Mouse (Mus musculus) splenic B cell, adult 2 months (primary cell): Measurements from ENCODE around the gene Pdcd6ip.
A peak's percentile ranks its signal among the peaks of the same experiment; 100 is the strongest.
"Not testable (repeated sequence)": the region's sequence is repeated elsewhere in the genome, so short reads cannot be mapped to it uniquely, and the experiment has no call there.

Source experiments
- DNase-seq: peaks from one replicate; pipeline ENCODE4 v3.0.0-alpha.2; 2011; ENCODE audit warnings: low read depth, low spot score
- H3K27me3 ChIP-seq: 2 replicates; pipeline ENCODE4 v1.6.1; 2012; ENCODE audit warnings: mild to moderate bottlenecking, low read length, moderate library complexity, mixed read lengths; ENCODE audit not compliant: control insufficient read depth, poor library complexity, insufficient read depth, severe bottlenecking
- H3K36me3 ChIP-seq: 2 replicates; pipeline ENCODE4 v1.6.1; 2012; ENCODE audit warnings: mild to moderate bottlenecking, low read length, moderate library complexity, mixed read lengths; ENCODE audit not compliant: control insufficient read depth, poor library complexity, insufficient read depth, severe bottlenecking

The Pdcd6ip gene

DNA sequence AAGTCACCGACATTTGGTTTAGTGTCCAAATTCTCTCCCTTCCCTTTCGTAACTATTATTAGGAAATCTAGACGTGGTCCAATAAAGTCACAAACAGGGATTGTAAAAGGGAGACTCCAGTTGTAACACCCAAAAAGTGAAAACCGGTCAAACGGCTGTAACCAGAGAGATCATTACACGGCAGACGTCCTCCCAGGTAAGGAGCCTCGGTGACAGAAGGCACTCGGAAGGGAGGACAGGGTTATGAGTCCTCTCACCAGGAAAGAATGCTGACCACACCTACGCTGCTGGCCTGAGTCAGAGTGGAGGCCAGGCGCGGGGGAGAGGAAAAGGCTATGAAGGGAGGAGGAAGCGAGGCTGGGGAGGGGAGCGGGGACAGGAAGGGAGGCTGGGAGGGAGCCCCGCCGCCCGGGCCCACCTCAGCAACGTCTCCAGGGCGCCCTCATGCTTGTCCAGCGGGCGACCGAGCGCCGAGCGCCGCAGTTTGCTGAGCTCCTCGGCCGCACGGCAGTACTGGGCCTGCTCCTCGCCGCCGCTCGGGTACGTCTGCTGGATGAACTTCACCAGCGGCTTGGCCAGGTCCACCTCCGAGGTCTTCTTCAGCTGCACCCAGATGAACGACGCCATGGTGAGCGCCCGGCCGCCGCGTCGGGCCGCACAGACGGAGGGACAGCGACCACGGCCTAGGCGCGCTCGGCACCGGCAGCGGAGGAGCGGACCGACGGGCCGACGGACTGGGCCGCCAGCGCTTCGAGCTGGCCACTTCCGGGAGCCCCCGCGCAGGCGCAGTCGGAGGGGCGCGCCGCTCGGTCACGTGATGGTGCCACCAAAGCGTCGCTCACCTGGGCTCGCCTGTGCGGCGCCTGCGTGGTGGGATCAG lies at the start of gene Pdcd6ip:
Gene Pdcd6ip (minus strand): TSS at position 779 of the 880 bp plus-strand sequence.
- peak; percentile 94 for DNase-seq
- no peaks in the 10 kb centered on the region for H3K27me3 ChIP-seq
- H3K36me3 ChIP-seq = no peaks in the 10 kb centered on the region

DNA sequence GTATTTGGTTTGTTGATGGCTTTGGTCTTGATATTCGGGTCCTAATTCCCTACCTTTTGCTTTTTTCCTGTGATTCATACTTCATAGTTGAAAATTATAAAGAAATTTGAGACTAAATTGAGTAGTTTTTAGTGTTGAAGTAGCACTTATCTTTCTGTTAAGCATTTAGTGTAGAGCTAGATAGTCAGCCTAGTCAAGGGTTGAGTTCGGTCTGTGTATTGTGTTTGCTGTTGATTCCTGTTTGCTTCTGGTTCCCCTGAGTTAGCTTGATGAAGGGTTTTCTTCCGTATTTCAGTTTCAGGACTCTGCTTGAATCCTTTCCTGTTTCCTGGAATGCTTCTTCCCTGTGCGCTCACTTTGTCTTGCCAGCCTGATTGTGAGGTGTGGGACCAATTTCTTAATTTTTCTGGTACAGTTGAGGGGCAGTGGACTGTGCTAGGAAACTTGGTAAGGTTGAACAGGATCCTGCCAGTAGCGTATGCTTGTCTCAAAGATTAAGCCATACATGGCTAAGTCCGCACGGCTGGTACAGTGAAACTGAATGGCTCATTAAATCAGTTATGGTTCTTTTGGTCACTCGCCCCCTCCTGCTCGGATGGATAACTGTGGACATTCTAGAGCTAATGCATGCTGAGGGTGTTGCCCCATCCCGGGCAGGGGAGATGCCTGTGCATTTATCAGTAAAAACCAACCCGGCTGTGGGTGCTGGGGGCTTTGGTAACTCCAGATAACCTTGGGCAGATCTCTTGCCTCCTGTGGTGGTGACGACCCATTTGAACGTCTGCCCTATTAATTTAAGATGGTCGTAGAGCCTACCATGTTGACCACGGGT lies 48.0 kb upstream of the Pdcd6ip start:
- no peak for DNase-seq
- Histone ChIP-seq H3K27me3 (no peaks in the 10 kb centered on the region), H3K36me3 (no peaks in the 10 kb centered on the region; the same call in 1 of the 2 replicates)

DNA sequence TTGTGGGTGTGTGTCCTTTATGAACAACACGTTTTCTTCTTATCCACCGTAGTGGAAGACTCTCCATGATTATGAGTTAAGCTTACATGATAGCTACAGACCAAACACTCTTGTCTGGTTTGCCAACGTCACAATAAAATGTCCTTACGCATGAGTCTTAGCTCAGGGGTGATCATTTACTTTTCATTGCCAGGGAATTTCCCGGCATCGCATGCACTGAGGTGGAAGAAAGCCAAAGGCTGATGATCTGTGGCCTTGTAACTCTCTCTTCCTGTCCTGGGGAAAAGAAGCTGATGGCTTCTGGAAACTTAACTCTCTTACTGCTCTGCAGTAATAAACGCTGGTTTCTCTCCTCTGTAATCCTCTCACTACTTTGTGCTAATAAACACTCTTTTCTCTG lies 41.3 kb upstream of the Pdcd6ip start:
- Histone ChIP-seq H3K27me3 (no peaks in the 10 kb centered on the region), H3K36me3 (no peaks in the 10 kb centered on the region; the same call in 1 of the 2 replicates)
- no peak for DNase-seq

DNA sequence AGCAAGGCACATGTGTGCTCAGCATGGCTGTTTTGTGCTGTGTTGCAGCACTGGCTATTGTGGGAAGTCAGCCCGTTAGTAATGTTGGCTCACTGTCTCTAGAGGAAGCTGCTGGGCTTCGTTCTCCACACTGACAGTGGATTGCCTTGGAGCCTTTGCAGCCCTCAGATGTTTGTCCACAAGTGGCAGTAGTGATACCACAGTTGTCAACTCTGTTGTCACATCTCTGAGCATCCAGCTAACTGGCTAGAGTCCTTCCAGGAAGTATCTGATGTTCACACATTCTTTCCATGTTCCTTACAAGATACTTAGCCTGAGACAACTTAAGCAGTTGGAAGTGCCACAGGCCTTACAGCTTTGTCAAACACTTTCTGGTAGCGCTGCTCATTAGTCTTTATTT lies 35.2 kb upstream of the Pdcd6ip start:
- DNase-seq = peak; percentile 13
- 0 out of 2 replicates have a peak, but pooled peaks cover 1% of the 10 kb centered on the region for H3K36me3 ChIP-seq
- no peaks in the 10 kb centered on the region for H3K27me3 ChIP-seq

DNA sequence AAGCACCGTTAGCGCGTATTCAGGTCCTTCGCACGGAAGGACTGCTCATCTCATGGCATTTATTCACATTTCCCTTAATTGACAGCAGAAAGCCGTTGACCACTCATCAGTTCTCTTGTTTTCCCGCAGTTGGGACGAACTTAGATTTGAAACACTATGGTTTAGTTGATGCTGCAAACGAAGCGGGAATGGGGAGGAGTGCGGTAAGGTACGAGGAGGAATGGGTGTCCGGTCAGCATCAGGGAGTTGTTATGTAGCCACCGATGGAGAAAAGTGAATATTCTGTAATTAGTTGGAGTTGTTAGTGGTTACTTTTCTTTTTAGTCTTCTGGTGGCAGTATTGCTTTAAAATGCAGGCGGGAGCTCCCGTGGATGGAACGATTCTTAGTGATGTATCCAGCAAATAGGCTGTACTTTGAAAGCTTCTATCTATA lies 34.3 kb upstream of the Pdcd6ip start:
- Histone ChIP-seq H3K36me3 (0 out of 2 replicates have a peak, but pooled peaks cover 1% of the 10 kb centered on the region), H3K27me3 (no peaks in the 10 kb centered on the region)
- peak; percentile 43 for DNase-seq

DNA sequence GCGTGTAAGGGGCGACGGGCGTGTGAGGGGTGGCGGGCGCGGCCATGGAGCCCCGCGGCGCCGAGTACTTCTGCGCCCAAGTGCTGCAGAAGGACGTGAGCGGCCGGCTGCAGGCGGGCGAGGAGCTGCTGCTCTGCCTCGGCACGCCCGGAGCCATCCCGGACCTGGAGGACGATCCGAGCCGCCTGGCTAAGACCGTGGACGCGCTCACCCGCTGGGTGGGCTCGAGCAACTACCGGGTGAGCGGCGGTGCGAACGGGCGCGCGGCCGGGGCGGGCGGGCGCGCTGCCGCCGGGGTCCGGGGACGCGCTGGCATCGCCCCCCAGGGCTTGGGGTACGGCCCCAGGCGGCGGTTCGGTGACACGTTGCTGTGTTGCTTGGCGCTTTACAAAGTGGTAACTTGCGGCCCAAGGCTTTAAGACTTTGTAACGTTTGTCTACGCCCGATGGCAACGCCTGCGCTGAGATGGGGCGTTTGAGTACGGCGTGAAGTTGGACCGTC lies 33.6 kb upstream of the Pdcd6ip start:
- H3K36me3 ChIP-seq = 0 out of 2 replicates have a peak, but pooled peaks cover 1% of the 10 kb centered on the region
- DNase-seq = peak; percentile 57
- no peaks in the 10 kb centered on the region for H3K27me3 ChIP-seq

DNA sequence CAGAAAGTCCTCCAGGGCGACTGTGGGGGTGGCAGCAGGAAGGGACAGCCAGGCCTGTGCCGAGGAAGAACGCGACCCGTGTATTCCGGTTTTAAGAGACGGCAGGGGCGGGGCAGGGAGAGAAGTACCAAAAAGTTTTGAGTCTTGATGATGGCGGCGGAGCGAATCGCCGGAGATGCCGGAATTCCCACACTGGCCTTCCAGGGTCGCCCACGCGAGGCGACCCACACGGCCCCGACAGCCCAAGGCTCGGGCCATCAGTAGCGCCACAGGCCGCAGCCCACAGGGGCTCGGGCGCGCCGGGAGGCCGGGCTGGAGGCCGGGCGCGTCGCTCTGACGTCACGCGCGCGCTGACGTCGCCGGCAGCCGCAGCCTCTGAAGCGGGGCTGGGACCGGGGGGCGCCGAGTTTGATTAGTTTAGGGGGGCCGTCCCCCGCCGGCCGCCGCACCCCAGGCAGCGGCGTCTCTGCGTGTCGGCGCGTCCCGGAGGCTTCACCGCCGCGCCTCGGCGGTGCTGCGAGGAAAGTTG lies 33.1 kb upstream of the Pdcd6ip start, which contains the start of gene Clasp2:
Gene Clasp2 (plus strand): TSS at position 366 of the 529 bp plus-strand sequence.
- Histone ChIP-seq H3K36me3 (0 out of 2 replicates have a peak, but pooled peaks cover 1% of the 10 kb centered on the region), H3K27me3 (no peaks in the 10 kb centered on the region)
- DNase-seq = peak; percentile 85

DNA sequence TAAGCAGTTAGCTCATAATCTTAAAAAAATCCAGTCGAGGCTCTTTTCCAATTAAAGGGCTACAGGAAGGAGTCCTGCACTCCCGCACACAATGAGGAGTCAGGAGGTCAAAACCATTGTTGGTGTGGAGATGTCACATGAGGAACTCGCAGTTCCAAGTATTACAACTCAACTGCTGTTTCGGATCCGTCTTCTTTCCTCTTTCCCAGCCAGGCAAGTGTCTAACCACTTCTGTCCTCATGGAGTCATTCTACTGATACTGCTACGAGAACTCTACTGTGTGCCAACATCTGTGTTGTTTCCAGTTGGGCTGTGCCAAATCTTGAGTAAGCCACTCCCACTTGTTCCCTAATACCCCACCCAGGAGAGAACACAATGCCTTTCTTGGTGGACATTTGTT lies 30.9 kb upstream of the Pdcd6ip start:
- DNase-seq = no peak
- Histone ChIP-seq H3K36me3 (0 out of 2 replicates have a peak, but pooled peaks cover 1% of the 10 kb centered on the region), H3K27me3 (no peaks in the 10 kb centered on the region)

DNA sequence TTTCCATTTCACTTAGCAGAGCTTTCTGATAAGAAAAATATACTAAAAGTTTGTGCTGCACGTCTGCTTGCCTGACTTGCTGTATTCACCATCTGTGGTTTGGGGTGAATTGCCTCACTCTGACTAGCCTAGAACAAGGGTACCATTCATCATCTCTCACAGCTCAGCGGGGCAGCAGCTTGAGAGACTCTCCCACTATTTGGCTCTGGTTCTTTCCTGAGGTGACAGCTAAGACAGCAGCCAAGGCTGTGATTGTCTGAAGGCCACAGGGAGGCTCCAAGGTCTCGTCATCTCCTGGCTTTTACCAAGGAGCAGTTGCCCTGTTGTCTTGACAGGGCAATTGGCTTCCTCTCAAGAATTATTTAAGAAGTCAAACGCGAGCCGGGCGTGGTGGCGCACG lies 30.0 kb upstream of the Pdcd6ip start:
- Histone ChIP-seq H3K27me3 (no peaks in the 10 kb centered on the region), H3K36me3 (no peaks in the 10 kb centered on the region)
- DNase-seq = no peak

DNA sequence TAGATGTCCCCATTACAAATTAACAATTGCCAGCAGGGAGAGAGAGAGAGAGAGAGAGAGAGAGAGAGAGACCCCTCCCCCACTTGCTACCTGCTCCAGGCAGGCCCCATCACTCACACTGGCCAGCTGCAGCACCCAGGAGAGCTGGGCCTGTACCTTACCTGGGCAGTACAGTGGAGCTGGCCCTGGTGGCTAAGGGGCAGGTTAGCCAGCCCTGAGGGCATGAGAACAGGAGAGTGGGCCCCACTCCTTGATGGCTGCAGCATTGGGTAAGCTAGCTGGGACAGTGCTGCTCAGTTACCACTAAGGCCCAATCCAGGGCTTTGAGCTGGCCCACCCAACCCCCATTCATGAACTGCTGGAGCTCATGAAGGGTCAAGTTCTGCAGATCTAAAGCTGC lies 27.9 kb upstream of the Pdcd6ip start:
- Histone ChIP-seq H3K27me3 (no peaks in the 10 kb centered on the region), H3K36me3 (no peaks in the 10 kb centered on the region)
- no peak for DNase-seq

DNA sequence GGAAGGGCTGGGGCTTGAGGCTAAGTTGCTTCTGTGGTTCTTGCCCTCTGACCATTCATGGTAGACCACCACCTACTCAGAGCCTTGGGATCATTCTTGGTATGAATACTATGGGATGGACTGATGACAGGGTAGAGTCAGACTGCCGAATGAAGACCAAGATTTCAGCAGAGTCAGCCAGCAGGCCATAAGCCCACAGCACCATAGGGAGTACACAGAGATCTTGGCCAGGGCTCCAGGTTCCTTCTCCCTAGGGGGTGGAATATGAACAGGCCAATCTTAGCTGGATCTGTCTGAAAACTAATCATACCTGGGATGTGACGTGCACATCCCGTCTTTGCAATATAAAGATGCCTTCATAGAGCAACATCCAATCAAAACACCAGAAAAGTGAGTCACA lies 23.5 kb upstream of the Pdcd6ip start:
- no peak for DNase-seq
- Histone ChIP-seq H3K36me3 (no peaks in the 10 kb centered on the region), H3K27me3 (no peaks in the 10 kb centered on the region)

DNA sequence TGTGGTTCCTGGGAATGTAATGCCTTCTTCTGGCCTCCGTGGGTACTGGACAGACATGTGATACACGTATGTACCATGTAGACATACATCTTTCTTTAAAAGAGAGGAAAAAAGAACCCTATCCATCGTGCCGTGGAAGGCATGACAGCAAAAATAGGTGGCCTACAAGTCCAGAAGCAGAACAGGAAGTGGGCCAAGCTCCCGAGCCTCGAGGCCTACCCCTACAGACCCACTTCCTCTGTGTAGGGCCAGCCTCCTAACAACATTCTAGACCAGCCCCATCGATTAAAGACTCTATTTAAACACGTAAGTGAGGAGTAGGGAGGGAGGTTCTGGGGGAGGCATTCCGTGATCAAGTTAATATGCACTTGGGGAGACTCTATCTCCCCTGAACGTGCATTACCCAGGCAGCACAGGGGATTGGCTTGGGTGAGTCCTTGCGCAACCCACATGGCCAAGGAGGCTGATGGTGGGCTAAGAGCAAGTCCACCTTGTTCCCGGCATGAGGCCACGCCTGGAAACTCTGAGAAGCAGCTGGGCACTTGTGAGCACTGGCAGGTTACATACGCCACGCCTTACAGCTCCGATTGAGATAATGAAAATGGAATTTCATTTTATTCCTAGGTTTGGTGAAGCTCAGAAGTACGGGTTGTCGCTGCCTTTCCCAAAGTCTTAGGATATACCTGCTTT lies 19.1 kb upstream of the Pdcd6ip start:
- Histone ChIP-seq H3K36me3 (no peaks in the 10 kb centered on the region), H3K27me3 (peaks cover 2% of the 10 kb centered on the region; the same call in 1 of the 2 replicates)
- no peak for DNase-seq

DNA sequence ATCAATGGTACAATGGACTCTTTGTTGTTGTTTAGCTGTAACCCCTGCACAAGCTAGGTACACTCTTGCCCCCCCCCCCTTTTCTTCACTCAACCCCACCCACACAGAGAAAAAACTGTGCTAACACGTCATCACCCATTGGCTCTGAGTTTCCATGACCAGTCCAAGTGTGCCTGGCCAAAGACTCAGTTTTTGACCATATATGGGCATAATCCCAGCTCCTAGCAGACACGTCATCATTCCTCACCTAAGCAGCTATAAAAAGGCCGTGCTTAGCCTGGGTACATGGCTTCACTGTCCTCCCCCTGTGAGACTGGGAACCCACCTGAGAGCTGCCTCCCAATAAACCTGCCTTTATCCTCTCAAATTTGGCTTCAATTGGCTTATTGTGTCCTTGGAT lies 18.1 kb upstream of the Pdcd6ip start:
- Histone ChIP-seq H3K27me3 (peaks cover 2% of the 10 kb centered on the region; the same call in 1 of the 2 replicates), H3K36me3 (no peaks in the 10 kb centered on the region)
- no peak for DNase-seq

DNA sequence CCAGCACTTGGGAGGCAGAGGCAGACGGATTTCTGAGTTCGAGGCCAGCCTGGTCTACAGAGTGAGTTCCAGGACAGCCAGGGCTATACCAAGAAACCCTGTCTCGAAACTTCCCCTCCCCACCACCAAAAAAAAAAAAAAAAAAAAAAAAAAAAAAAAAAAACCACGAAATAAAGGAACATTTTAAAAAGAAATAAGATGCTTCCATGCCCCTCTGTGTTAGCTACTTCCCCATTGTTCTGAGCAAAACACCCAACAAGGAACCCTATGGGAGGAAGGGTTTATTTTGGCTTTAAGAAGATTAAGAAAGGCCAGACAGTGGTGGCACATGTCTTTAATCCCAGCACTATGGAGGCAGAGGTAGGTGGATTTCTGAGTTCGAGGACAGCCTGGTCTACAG lies 17.6 kb upstream of the Pdcd6ip start:
- not testable (repeated sequence) for DNase-seq, H3K36me3 ChIP-seq, H3K27me3 ChIP-seq
